Mouse (Mus musculus) CD4-positive helper T cell, adult 2 months (primary cell): Measurements from ENCODE around the gene Gspt2.
"Not testable (repeated sequence)": the region's sequence is repeated elsewhere in the genome, so short reads cannot be mapped to it uniquely, and the experiment has no call there.

ENCODE experiments used
- DNase-seq: peaks from one replicate; pipeline ENCODE4 v3.0.0-alpha.2; 2012; ENCODE audit warnings: low read depth, missing footprints, low spot score

Gspt2 gene

GRCm38 (mm10) chrX:94635961-94636563 lies at the start of gene Gspt2:
Gene Gspt2 (plus strand): TSS chrX:94636069.
- DNase-seq: peak; percentile 1

DNA sequence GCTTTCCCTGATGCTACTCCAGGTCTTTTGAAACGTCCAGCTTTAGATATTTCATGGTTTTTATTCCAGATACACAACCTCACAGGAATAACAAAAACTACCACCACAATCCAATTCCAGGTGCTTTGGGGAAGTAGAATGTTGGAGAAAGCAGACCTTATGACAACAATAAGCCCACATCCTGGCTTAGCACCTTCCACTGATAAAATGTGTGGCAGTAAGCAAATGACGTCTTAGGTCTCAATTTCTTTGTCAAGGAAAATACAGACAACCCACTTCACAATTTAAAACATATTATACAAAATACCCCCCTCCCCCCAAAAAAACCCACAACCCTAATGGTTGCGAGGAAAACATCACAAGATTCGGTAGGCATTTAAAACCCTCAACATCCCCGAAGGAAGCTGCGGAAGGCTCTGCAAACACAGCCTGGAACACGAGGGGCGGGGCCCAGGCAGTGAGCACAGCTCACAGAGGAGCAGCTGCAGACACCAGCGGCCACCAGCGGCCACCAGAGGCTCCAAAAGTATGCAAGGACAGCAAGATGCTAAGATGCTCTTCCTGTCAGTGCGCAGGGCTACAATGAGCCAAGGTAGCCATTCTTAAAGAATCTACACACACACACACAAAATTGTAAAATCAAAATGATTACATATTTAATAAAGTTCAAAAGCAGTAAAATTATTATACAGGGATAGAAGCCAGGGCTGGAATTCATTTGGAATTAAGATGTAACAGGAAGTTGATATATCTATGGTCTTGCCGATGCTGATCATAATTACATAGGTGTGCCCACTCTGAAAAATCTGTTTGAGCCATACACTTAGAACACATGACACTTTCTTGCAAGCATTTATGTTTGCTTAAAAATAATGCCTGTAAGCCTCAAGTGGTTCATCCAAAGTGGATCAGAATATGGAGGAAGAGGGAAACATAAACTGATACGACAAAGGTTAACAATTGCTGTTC lies 10.8 kb upstream of the Gspt2 start:
- peak; percentile 1 for DNase-seq

DNA sequence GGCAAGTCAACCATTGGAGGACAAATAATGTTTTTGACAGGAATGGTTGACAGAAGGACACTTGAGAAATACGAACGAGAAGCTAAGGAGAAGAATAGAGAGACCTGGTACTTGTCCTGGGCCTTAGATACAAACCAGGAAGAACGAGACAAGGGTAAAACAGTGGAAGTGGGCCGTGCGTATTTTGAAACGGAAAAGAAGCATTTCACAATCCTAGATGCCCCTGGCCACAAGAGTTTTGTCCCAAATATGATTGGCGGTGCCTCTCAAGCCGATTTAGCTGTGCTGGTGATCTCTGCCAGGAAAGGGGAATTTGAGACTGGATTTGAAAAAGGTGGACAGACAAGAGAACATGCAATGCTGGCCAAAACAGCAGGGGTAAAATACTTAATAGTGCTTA lies 1.0 kb downstream of the Gspt2 start:
- DNase-seq: no peak

GRCm38 (mm10) chrX:94648541-94648940 lies 12.7 kb downstream of the Gspt2 start:
- DNase-seq: no peak

GRCm38 (mm10) chrX:94657734-94658133 lies 21.9 kb downstream of the Gspt2 start:
- no peak for DNase-seq

DNA sequence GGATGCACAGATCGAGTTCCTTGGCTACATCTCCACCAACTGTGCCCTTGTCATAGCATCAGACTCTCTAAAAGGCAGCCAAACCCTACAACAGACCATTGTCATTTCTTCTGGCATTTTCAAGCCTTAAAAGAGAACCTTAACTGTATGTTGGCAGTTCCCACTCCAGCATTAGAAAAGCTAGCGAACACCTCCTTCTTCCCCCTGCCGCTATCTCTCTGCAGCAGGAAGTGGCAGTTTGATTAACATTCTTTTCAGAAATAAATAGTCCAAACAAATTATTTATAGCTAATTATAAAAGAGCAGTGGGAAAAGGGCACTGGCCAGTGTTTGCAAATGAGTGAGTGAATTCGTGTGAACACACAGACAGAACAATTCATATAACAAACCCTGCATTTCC lies 34.9 kb downstream of the Gspt2 start:
- no peak for DNase-seq

DNA sequence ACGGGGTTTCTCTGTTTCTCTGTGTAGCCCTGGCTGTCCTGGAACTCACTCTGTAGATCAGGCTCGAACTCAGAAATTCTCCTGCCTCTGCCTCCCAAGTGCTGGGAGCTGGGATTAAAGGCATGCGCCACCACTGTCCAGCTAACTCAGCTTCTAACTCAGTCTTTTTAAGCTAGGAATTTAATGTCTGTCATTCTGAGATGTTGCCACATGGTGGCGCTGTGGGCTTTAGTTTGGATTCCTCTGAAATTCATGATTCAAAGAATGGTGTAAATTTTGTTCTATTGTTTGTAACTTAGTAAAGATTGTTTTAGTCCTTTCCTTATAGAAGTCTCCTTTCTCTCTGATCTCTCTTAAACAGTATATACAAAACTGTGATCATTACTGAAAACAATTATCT lies 39.1 kb downstream of the Gspt2 start:
- peak; percentile 32 for DNase-seq

DNA sequence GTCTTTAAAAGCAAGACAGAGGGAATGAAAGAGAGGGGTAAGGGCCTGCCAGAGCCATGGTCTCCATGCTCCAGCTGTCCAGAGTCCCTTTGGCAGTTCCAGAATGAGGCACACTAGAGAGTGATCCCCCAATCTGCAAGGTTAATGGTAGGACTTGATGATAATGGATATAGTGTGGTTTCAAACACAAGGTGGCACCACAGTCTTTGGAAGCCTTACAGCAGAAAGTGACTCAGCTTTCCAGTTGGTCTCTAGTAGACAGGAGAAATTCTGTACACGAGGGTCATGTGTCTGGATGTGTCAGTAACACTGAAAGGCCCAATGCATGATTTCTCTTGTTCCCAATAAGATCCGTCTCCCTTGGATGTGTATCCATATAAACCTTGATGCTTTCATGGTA lies 45.7 kb downstream of the Gspt2 start:
- DNase-seq: not testable (repeated sequence)

DNA sequence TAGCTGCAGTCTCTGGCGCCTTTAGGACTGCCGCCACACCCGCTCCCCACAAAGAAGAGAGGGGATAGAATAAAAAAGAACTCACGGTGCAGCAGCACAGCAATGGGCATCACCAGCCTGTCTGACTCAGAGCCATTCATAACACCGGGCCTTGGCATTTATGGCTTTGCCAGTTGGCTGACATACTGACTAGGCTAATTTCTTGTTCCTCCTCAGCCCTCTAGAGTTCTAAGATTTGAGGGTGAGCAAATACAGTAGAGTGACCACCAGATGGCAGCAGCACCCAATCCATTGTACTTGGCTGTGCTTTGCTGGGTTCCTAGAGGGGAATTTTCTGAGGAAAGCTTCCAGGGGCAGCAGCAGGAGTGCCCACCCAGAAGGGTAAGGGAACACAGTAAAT lies 53.7 kb downstream of the Gspt2 start:
- not testable (repeated sequence) for DNase-seq
